In the genomic region with DNA sequence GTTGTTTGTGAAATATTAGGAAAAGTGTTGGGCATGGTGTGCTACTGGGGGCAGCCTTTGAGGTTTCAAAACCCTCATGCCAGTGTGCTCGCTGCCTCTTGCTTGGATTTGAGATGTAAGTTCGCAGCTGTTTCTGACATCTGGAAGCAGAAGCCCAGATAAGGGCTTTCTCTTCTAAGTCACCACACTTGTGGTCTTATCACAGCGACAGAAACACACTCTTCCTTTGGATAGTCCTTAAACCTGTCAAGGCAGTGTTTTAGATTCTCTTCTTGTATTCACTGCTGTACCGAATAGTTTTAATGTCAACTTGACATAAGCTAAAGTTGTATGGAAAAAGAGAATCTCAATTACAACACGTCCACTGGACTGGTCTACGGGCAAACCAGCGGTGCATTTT, we compare ENCODE assay signal across 18 mouse cellular contexts. TPM values are rescaled to one million over a fixed set of nuclear protein-coding genes. Genes with fewer than 3 reads are reported as not detected.
A peak's percentile ranks its signal among the peaks of the same experiment; 100 is the strongest.
DNase-seq lines count a peak whose midpoint lies in the region; ATAC-seq and TF ChIP-seq lines count a peak whose summit lies in the region.
"Had no signal": no experiment of that assay in that cellular context is flagged by ENCODE, and none has a peak within 500 bp of the region (broad histone marks: within the 10 kb centered on the region; RNA-seq: fewer than 3 reads in every experiment).

No protein-coding gene starts in this region.

- H3K4me2 ChIP-seq in lung, embryonic 14.5 days: peak overlapping the region; percentile 24; the same call in 1 of the 2 replicates
- H3K4me2 ChIP-seq in liver, embryonic 12.5 days: peak overlapping the region; percentile 80
- no peak overlapping the region for H3K4me2 ChIP-seq in neural tube, embryonic 15.5 days
- H3K4me2 ChIP-seq: embryonic facial prominence, embryonic 12.5 days; limb, embryonic 15.5 days; neural tube, embryonic 12.5 days had no signal

- no peaks in the 10 kb centered on the region for H3K36me3 ChIP-seq in lung, embryonic 14.5 days (ENCODE audit: insufficient read depth)
- no peaks in the 10 kb centered on the region for H3K36me3 ChIP-seq in liver, embryonic 12.5 days
- H3K36me3 ChIP-seq in neural tube, embryonic 15.5 days: no peaks in the 10 kb centered on the region
- H3K36me3 ChIP-seq: embryonic facial prominence, embryonic 12.5 days; hindbrain, embryonic 10.5 days; limb, embryonic 15.5 days; midbrain, embryonic 10.5 days; neural tube, embryonic 12.5 days had no signal

- H3K27ac ChIP-seq in lung, embryonic 14.5 days (ENCODE audit: low read depth): no peak overlapping the region; the same call in 1 of the 2 replicates
- peak overlapping the region; percentile 100 for H3K27ac ChIP-seq in liver, embryonic 12.5 days
- H3K27ac ChIP-seq in neural tube, embryonic 15.5 days (replicated peaks): no peak overlapping the region
- H3K27ac ChIP-seq: embryonic facial prominence, embryonic 12.5 days; hindbrain, embryonic 10.5 days; limb, embryonic 15.5 days; midbrain, embryonic 10.5 days; neural tube, embryonic 12.5 days had no signal

- 74% methylated on average over 7 of the region's 7 CpGs for WGBS in lung, embryonic 14.5 days
- 21% methylated on average over 7 of the region's 7 CpGs for WGBS in liver, embryonic 12.5 days (ENCODE audit: insufficient replicate concordance)
- WGBS in neural tube, embryonic 15.5 days: 95% methylated on average over 7 of the region's 7 CpGs

- ATAC-seq in lung, embryonic 14.5 days (ENCODE audit: insufficient read depth): no peak; the same call in 1 of the 2 replicates
- peak; percentile 76 for ATAC-seq in liver, embryonic 12.5 days
- ATAC-seq in neural tube, embryonic 15.5 days (ENCODE audit: low FRiP score): no peak

- DNase-seq in lung, embryonic 14.5 days: no peak
- no peak for DNase-seq in lung, postnatal 4 days
- peak; percentile 57 for DNase-seq in c-Kit-positive CD71-positive TER-119-negative erythroid progenitor cells, embryonic 14.5 days (ENCODE audit: low read depth)
- no peak for DNase-seq in cerebellum, adult 8-10 months
- DNase-seq in adrenal gland, adult 8-10 months: no peak
- DNase-seq: cerebellum, adult 2 months; kidney, adult 8-10 months; kidney, postnatal 4 days; lung, postnatal 14 days; right cerebral cortex, postnatal 4 days; thymus, adult 18-20 months had no signal

- no peak for TF ChIP-seq CTCF in lung, embryonic 14.5 days (IDR thresholded peaks at IDR 0.05; ENCODE audit: low read depth)

- H3K4me3 ChIP-seq in lung, embryonic 14.5 days (ENCODE audit: low read depth, low read length): no peak overlapping the region
- peak overlapping the region; percentile 40 for H3K4me3 ChIP-seq in liver, embryonic 12.5 days
- H3K4me3 ChIP-seq in neural tube, embryonic 15.5 days (replicated peaks): no peak overlapping the region
- H3K4me3 ChIP-seq: embryonic facial prominence, embryonic 12.5 days; hindbrain, embryonic 10.5 days; limb, embryonic 15.5 days; midbrain, embryonic 10.5 days; neural tube, embryonic 12.5 days had no signal

- no peak overlapping the region for H3K9ac ChIP-seq in lung, embryonic 14.5 days
- H3K9ac ChIP-seq in liver, embryonic 12.5 days: peak overlapping the region; percentile 69
- no peak overlapping the region for H3K9ac ChIP-seq in neural tube, embryonic 15.5 days (replicated peaks)
- H3K9ac ChIP-seq: embryonic facial prominence, embryonic 12.5 days; limb, embryonic 15.5 days; neural tube, embryonic 12.5 days had no signal

- no peaks in the 10 kb centered on the region for H3K4me1 ChIP-seq in lung, embryonic 14.5 days (ENCODE audit: insufficient read depth)
- peaks cover 35% of the 10 kb centered on the region for H3K4me1 ChIP-seq in liver, embryonic 12.5 days
- no peaks in the 10 kb centered on the region for H3K4me1 ChIP-seq in neural tube, embryonic 15.5 days
- H3K4me1 ChIP-seq: embryonic facial prominence, embryonic 12.5 days; hindbrain, embryonic 10.5 days; limb, embryonic 15.5 days; midbrain, embryonic 10.5 days; neural tube, embryonic 12.5 days had no signal

- H3K9me3 ChIP-seq in lung, embryonic 14.5 days (ENCODE audit: low read depth, low read length): no peaks in the 10 kb centered on the region
- no peaks in the 10 kb centered on the region for H3K9me3 ChIP-seq in liver, embryonic 12.5 days (replicated peaks)
- H3K9me3 ChIP-seq in neural tube, embryonic 15.5 days (replicated peaks): no peaks in the 10 kb centered on the region
- H3K9me3 ChIP-seq: embryonic facial prominence, embryonic 12.5 days; hindbrain, embryonic 10.5 days; limb, embryonic 15.5 days; neural tube, embryonic 12.5 days had no signal

- H3K27me3 ChIP-seq in lung, embryonic 14.5 days (ENCODE audit: insufficient read depth, low read length): no peaks in the 10 kb centered on the region
- H3K27me3 ChIP-seq in liver, embryonic 12.5 days (replicated peaks): no peaks in the 10 kb centered on the region
- H3K27me3 ChIP-seq in neural tube, embryonic 15.5 days (replicated peaks): no peaks in the 10 kb centered on the region
- H3K27me3 ChIP-seq: embryonic facial prominence, embryonic 12.5 days; limb, embryonic 15.5 days; neural tube, embryonic 12.5 days had no signal

RNA-seq across cellular contexts. Expression of a gene that starts 5.7 kb away (rescaled TPM):
- 14.1 and 15.5 TPM in 2 replicates for polyA plus RNA-seq in lung, embryonic 14.5 days (2014; fragmentation: Nextera tagmentation; extraction: Ambion mirVana)
- 9.4 and 9.6 TPM in 2 replicates for polyA plus RNA-seq in liver, embryonic 12.5 days (2016; fragmentation: Nextera tagmentation; extraction: Ambion mirVana)
- 9.6 and 10.1 TPM in 2 replicates for polyA plus RNA-seq in neural tube, embryonic 15.5 days (2015; fragmentation: Nextera tagmentation; extraction: Ambion mirVana)
- total RNA-seq in adrenal gland, adult 8-10 months (2022): 1 to 10 TPM; 1.7 to 3.6 (median 2.8) TPM

RNA-seq across cellular contexts. Expression of a gene that starts 29.9 kb away (rescaled TPM):
- polyA plus RNA-seq in lung, embryonic 14.5 days (2014; fragmentation: Nextera tagmentation; extraction: Ambion mirVana): 445 and 524 TPM in 2 replicates
- polyA plus RNA-seq in liver, embryonic 12.5 days (2016; fragmentation: Nextera tagmentation; extraction: Ambion mirVana): 416 and 425 TPM in 2 replicates
- 252 and 266 TPM in 2 replicates for polyA plus RNA-seq in neural tube, embryonic 15.5 days (2015; fragmentation: Nextera tagmentation; extraction: Ambion mirVana)
- total RNA-seq in adrenal gland, adult 8-10 months (2022): 100 to 1,000 TPM; 178 to 223 (median 196) TPM
